Mouse (Mus musculus): ENCODE results near the gene Foxn3.

Gene Foxn3

GRCm38 (mm10) chr12:99262066-99262599, 301.2 kb downstream of the Foxn3 start:
- no peak for DNase-seq (ENCODE audit: low read depth, low spot score)

- DNase-seq (ENCODE audit: low read depth, low spot score) = no peak
Measured at GRCm38 (mm10) chr12:99260171-99260570, 303.2 kb downstream of the Foxn3 start.

GRCm38 (mm10) chr12:99257570-99257969, 305.8 kb downstream of the Foxn3 start:
- no peak for DNase-seq (ENCODE audit: low read depth, low spot score)

- DNase-seq (ENCODE audit: low read depth, low spot score) = no peak
Measured at GRCm38 (mm10) chr12:99256997-99257396, 306.4 kb downstream of the Foxn3 start.

- no peak for DNase-seq (ENCODE audit: low read depth, low spot score)
Measured at GRCm38 (mm10) chr12:99256463-99256862, 306.9 kb downstream of the Foxn3 start.

GRCm38 (mm10) chr12:99254436-99254835, 308.9 kb downstream of the Foxn3 start:
- no peak for DNase-seq (ENCODE audit: low read depth, low spot score)

- no peak for DNase-seq (ENCODE audit: low read depth, low spot score)
Measured at GRCm38 (mm10) chr12:99253562-99253961, 309.8 kb downstream of the Foxn3 start.

- no peak for DNase-seq (ENCODE audit: low read depth, low spot score)
Measured at GRCm38 (mm10) chr12:99248606-99249005, 314.8 kb downstream of the Foxn3 start.

GRCm38 (mm10) chr12:99247939-99248338, 315.4 kb downstream of the Foxn3 start:
- no peak for DNase-seq (ENCODE audit: low read depth, low spot score)

- DNase-seq (ENCODE audit: low read depth, low spot score) = no peak
Measured at GRCm38 (mm10) chr12:99246984-99247746, 316.2 kb downstream of the Foxn3 start.

- DNase-seq (ENCODE audit: low read depth, low spot score) = no peak
Measured at GRCm38 (mm10) chr12:99244673-99245072, 318.7 kb downstream of the Foxn3 start.

GRCm38 (mm10) chr12:99244264-99244663, 319.1 kb downstream of the Foxn3 start:
- DNase-seq (ENCODE audit: low read depth, low spot score) = no peak

- DNase-seq (ENCODE audit: low read depth, low spot score) = no peak
Measured at GRCm38 (mm10) chr12:99243316-99243715, 320.1 kb downstream of the Foxn3 start.

GRCm38 (mm10) chr12:99240185-99240726, 323.1 kb downstream of the Foxn3 start:
- DNase-seq (ENCODE audit: low read depth, low spot score) = no peak

- DNase-seq (ENCODE audit: low read depth, low spot score) = no peak
Measured at GRCm38 (mm10) chr12:99239735-99240134, 323.6 kb downstream of the Foxn3 start.

- no peak for DNase-seq (ENCODE audit: low read depth, low spot score)
Measured at GRCm38 (mm10) chr12:99237497-99237896, 325.9 kb downstream of the Foxn3 start.

- DNase-seq (ENCODE audit: low read depth, low spot score) = no peak
Measured at GRCm38 (mm10) chr12:99234346-99234745, 329.0 kb downstream of the Foxn3 start.

- no peak for DNase-seq (ENCODE audit: low read depth, low spot score)
Measured at GRCm38 (mm10) chr12:99233386-99233785, 330.0 kb downstream of the Foxn3 start.

GRCm38 (mm10) chr12:99232478-99232877, 330.9 kb downstream of the Foxn3 start:
- no peak for DNase-seq (ENCODE audit: low read depth, low spot score)

GRCm38 (mm10) chr12:99231321-99231720, 332.1 kb downstream of the Foxn3 start:
- no peak for DNase-seq (ENCODE audit: low read depth, low spot score)

- DNase-seq (ENCODE audit: low read depth, low spot score) = no peak
Measured at GRCm38 (mm10) chr12:99230783-99231048, 332.7 kb downstream of the Foxn3 start.

- no peak for DNase-seq (ENCODE audit: low read depth, low spot score)
Measured at GRCm38 (mm10) chr12:99229973-99230782, 333.2 kb downstream of the Foxn3 start.

Measured in telencephalon, adult 2 months (tissue).